10 mouse cellular contexts compared by ENCODE assay signal in genomic region chr17:25518144-25518543, GRCm38 (mm10). TPM values are rescaled to one million over a fixed set of nuclear protein-coding genes. Genes with fewer than 3 reads are reported as not detected.
DNase-seq lines count a peak whose midpoint lies in the region; ATAC-seq lines count a peak whose summit lies in the region.
"Had no signal": no experiment of that assay in that cellular context is flagged by ENCODE, and none has a peak within 500 bp of the region (broad histone marks: within the 10 kb centered on the region; RNA-seq: fewer than 3 reads in every experiment).

No protein-coding gene starts in this region.

- no peak for ATAC-seq in cerebellum, adult (ENCODE audit: insufficient number of reproducible peaks, low FRiP score, low TSS enrichment)
- ATAC-seq in forebrain, embryonic 14.5 days: peak; percentile 77

- H3K9me3 ChIP-seq in forebrain, embryonic 14.5 days (replicated peaks; ENCODE audit: control insufficient read depth, low read length): no peaks in the 10 kb centered on the region
- H3K9me3 ChIP-seq: midbrain, embryonic 12.5 days had no signal

- no peak overlapping the region for H3K27ac ChIP-seq in forebrain, embryonic 14.5 days (ENCODE audit: low read depth, low read length)
- H3K27ac ChIP-seq: midbrain, embryonic 12.5 days had no signal

- H3K9ac ChIP-seq in forebrain, embryonic 14.5 days (ENCODE audit: low read length): no peak overlapping the region
- H3K9ac ChIP-seq: midbrain, embryonic 12.5 days had no signal

- peak; percentile 16 for DNase-seq in cerebellum, adult 11 months
- DNase-seq in forebrain, embryonic 14.5 days (ENCODE audit: low spot score): peak; percentile 66
- DNase-seq in layer of hippocampus, postnatal 36 days: peak; percentile 66 to 74
- DNase-seq in retina, embryonic 14.5 days (ENCODE audit: low spot score): peak; percentile 20
- no peak for DNase-seq in adrenal gland, postnatal 36 days
- DNase-seq in ovary, postnatal 36 days (ENCODE audit: low spot score): no peak
- no peak for DNase-seq in spleen, postnatal 14 days (ENCODE audit: low spot score in 2 of 2)
- DNase-seq: kidney, adult 18-20 months had no signal

- H3K27me3 ChIP-seq in forebrain, embryonic 14.5 days (replicated peaks; ENCODE audit: control insufficient read depth, insufficient read depth, low read length): no peaks in the 10 kb centered on the region

- no peaks in the 10 kb centered on the region for H3K36me3 ChIP-seq in forebrain, embryonic 14.5 days (ENCODE audit: control insufficient read depth, insufficient read depth, low read length)
- H3K36me3 ChIP-seq: midbrain, embryonic 12.5 days had no signal

- no peaks in the 10 kb centered on the region for H3K4me1 ChIP-seq in forebrain, embryonic 14.5 days (ENCODE audit: control insufficient read depth, insufficient read depth, low read length)

- H3K4me2 ChIP-seq in forebrain, embryonic 14.5 days (ENCODE audit: low read length): no peak overlapping the region
- H3K4me2 ChIP-seq: midbrain, embryonic 12.5 days had no signal

- no peak overlapping the region for H3K4me3 ChIP-seq in forebrain, embryonic 14.5 days (ENCODE audit: low read depth, low read length)
- H3K4me3 ChIP-seq: midbrain, embryonic 12.5 days had no signal

- 51% methylated on average over 15 of the region's 17 CpGs for WGBS in forebrain, embryonic 14.5 days

RNA-seq across cellular contexts. Expression of gene Sstr5, which starts 21.1 kb away (rescaled TPM):
- 0.13 and 0.20 TPM in 2 replicates for polyA plus RNA-seq in forebrain, embryonic 14.5 days (2014; fragmentation: Nextera tagmentation; extraction: Ambion mirVana)
- total RNA-seq in layer of hippocampus, postnatal 36 days (2021): under 1 TPM in 1 of 2 experiments, not detected in 1; 0.23 TPM
- total RNA-seq in adrenal gland, postnatal 36 days (2021): under 1 TPM; 0.49 to 0.53 TPM

RNA-seq across cellular contexts. Expression of gene Sox8, which starts 52.3 kb away (rescaled TPM):
- polyA plus RNA-seq in forebrain, embryonic 14.5 days (2014; fragmentation: Nextera tagmentation; extraction: Ambion mirVana): 17.6 and 20.8 TPM in 2 replicates
- 10 to 100 TPM; 55.1 to 57.5 TPM for total RNA-seq in layer of hippocampus, postnatal 36 days (2021)
- 1 to 10 TPM; 1.3 to 2.5 TPM for total RNA-seq in adrenal gland, postnatal 36 days (2021)

Comparison
In these comparisons a context has a peak if more than half of its experiments do, and no peak if none do; other contexts are left out.
1. DNase-seq: peak in cerebellum, adult 11 months (single experiment), forebrain, embryonic 14.5 days (single experiment), layer of hippocampus, postnatal 36 days (2 of 2) and retina, embryonic 14.5 days (single experiment); none in adrenal gland, postnatal 36 days (0 of 2), ovary, postnatal 36 days (single experiment) and spleen, postnatal 14 days (0 of 2).
2. RNA of gene Sox8, which starts 52.3 kb away (total RNA-seq): 55.1 to 57.5 TPM in layer of hippocampus, postnatal 36 days; 1.3 to 2.5 TPM in adrenal gland, postnatal 36 days; every median in the first group is over 10 times any median in the second.